Mouse (Mus musculus): Measurements from ENCODE around the gene Abhd12b. TPM values are rescaled to one million over a fixed set of nuclear protein-coding genes. Genes with fewer than 3 reads are reported as not detected.
"Not testable (repeated sequence)": the region's sequence is repeated elsewhere in the genome, so short reads cannot be mapped to it uniquely, and the experiment has no call there.

Abhd12b gene
- polyA plus RNA-seq, 1 experiment from 2014 or later: 0.12 TPM

DNA sequence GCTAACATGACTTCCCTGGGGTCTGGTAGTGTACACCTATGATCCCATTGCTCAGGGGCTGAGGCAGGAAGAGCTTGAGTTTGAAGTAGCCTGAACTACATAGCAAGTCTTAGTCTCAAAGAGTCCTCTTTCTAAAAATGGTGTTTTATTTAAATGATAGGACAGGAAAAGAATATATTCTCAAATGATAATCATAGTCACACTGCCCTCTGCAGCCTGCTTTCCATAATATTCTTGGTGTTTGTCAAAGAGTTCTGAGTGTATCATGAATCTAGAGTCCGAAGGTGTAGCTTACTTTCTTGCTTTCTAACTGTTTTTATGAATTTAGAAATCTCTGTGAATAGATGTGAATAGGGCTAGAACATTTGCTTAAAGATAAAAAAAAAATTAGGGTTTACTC is 16.0 kb downstream of the Abhd12b start:
- Histone ChIP-seq H3K36me3 (no peaks in the 10 kb centered on the region), H3K9me3 (no peaks in the 10 kb centered on the region), H3K4me2 (no peak overlapping the region), H3K27me3 (no peaks in the 10 kb centered on the region), H3K4me3 (no peak overlapping the region), H3K9ac (no peak overlapping the region), H3K4me1 (replicated peaks) (no peaks in the 10 kb centered on the region), H3K27ac (no peak overlapping the region)
- no peak for ATAC-seq (ENCODE audit: low FRiP score)
- 90% methylated on average over 1 of the region's 1 CpGs for WGBS

DNA sequence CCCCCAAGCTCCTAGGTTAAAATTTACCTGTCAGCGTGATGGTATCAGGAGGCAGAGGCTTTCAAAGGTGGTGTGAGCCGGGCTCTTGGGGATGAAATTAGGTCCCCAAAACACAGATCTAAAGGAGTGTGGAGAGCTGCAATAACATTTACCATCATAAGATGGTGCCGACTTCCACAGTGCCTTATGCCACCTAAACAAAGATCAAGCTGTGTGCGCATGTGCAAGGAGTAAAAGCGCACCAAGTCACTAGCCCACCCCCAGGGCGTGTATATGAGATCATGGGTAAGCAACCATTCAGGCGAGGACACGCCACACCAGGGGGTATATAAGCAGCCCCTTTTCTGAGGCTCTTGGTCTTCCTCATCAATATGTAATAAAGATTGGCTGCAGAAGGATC is 29.6 kb downstream of the Abhd12b start:
- Histone ChIP-seq H3K4me3 (peak overlapping the region; percentile 33), H3K27ac (peak overlapping the region; percentile 74)

DNA sequence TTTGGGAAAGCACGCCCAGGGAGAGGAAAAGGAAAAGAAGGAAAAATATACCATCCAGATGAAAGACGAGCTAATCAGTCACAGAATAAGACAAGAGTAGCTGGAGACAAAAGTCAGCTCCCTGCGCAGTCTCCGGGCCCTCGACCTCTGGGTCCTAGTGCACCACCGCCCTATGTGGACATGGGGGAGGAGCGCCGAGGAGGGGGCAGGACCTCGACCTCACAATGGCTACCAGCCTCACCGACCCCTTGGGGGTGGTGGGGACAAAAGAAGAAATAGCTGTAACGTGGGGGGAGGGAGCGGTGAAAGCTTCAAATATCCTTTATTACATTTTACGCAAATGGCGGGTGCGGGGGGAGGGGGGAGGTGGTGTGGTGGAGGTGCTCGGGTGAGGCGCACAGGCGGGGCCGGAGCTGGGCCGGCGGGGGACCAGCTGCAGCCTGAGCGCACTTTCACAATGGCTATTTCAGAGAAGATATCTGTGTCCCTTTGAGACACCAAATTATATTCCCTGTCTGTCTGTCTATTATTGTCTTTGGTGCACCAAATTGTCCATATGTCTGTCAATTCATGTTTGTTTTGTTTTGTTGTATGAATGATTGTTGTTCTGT is 30.3 kb downstream of the Abhd12b start:
- peak overlapping the region; percentile 34; the same call in 1 of the 2 replicates for H3K4me2 ChIP-seq
- H3K36me3 ChIP-seq: no peaks in the 10 kb centered on the region
- H3K27ac ChIP-seq: peak overlapping the region; percentile 74
- no peak overlapping the region; the same call in 1 of the 2 replicates for H3K9ac ChIP-seq
- H3K9me3 ChIP-seq: no peaks in the 10 kb centered on the region
- WGBS: 63% methylated on average over 22 of the region's 22 CpGs
- no peaks in the 10 kb centered on the region for H3K27me3 ChIP-seq
- peak overlapping the region; percentile 33 for H3K4me3 ChIP-seq
- peak; percentile 77 for ATAC-seq (ENCODE audit: low FRiP score)
- H3K4me1 ChIP-seq (replicated peaks): no peaks in the 10 kb centered on the region

More for the DNA sequence above, 29.6 kb downstream of the Abhd12b start:
- 90% methylated on average over 8 of the region's 8 CpGs for WGBS
- H3K9me3 ChIP-seq; H3K36me3 ChIP-seq; H3K9ac ChIP-seq; H3K27me3 ChIP-seq; H3K4me1 ChIP-seq (replicated peaks): not testable (repeated sequence)
- ATAC-seq (ENCODE audit: low FRiP score): 0 out of 2 replicates have a peak, but pooled peaks have one; percentile 13
- H3K4me2 ChIP-seq: 0 out of 2 replicates have a peak overlapping the region, but pooled peaks have one; percentile 34

DNA sequence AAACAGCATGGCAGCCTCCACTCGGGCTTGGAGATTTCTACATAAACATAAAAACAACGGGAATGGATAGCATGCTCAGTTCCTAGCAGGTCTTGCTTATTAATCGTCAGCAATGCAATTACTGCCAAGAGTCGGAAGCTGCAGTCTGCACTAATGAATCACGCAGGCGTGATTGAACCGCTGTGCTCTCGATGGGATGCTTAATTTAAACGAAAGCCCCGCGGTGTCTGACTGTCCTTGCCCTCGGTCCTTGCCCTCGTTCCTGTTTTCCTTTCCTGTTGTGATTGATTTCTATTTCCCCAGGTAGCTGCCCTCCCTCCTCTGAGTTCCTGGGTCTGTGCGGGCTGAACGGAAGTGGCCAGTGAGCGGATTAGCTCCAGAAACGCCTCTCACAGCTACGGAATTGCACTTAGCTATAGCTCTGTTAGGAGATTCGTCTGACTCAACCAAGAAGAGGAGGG is 38.4 kb downstream of the Abhd12b start:
- peak overlapping the region; percentile 58 for H3K9ac ChIP-seq
- peak; percentile 79 for ATAC-seq (ENCODE audit: low FRiP score)

DNA sequence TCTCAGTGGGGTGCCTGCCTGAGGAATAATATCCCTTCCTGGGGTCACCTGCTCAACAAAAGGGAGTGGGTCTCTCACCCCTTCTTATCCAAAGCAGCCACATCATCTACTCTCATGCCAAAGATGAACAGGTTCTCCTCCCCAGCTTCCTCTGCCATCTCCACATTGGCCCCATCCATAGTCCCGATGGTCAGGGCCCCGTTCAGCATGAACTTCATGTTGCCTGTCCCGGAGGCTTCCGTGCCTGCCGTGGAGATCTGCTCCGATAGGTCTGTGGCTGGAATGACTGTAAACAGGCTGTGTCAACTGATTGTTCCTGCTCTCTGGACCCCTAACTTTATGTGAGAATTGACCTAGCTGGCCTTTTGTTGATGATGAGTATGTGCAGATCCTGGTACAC is 41.5 kb downstream of the Abhd12b start:
- peaks cover 8% of the 10 kb centered on the region for H3K4me1 ChIP-seq (replicated peaks)
- no peaks in the 10 kb centered on the region for H3K27me3 ChIP-seq
- H3K9me3 ChIP-seq: no peaks in the 10 kb centered on the region
- H3K4me3 ChIP-seq: no peak overlapping the region
- H3K36me3 ChIP-seq: no peaks in the 10 kb centered on the region
- no peak for ATAC-seq (ENCODE audit: low FRiP score)
- H3K9ac ChIP-seq: no peak overlapping the region
- H3K4me2 ChIP-seq: no peak overlapping the region
- 97% methylated on average over 6 of the region's 6 CpGs for WGBS
- no peak overlapping the region for H3K27ac ChIP-seq

More for the DNA sequence above, 38.4 kb downstream of the Abhd12b start:
- peak overlapping the region; percentile 33 for H3K4me3 ChIP-seq
- peaks cover 8% of the 10 kb centered on the region for H3K4me1 ChIP-seq (replicated peaks)
- no peaks in the 10 kb centered on the region for H3K9me3 ChIP-seq
- H3K27ac ChIP-seq: peak overlapping the region; percentile 55; the same call in 1 of the 2 replicates
- no peaks in the 10 kb centered on the region for H3K36me3 ChIP-seq
- no peaks in the 10 kb centered on the region for H3K27me3 ChIP-seq
- WGBS: 18% methylated on average over 19 of the region's 19 CpGs
- peak overlapping the region; percentile 51 for H3K4me2 ChIP-seq

DNA sequence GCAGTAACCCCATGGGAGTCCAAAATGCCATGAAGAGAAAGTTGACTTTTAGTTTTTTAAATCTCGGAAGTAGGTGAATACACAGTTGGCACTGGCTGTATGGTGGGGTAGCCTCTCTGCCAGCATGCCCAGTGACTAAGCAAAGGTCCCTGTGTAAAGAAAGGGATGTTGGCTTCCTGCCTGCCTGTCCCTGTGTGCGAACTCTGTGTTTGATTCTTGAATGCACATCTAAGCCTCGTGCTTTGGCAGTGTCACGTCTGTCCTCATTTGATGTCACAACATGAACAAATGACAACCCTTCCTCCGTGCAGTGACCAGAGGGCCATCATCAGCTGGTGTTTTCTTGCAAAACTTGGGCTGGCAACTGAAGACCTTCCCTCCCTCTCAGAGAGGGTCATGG is 42.4 kb downstream of the Abhd12b start:
- Histone ChIP-seq H3K27ac (no peak overlapping the region), H3K27me3 (no peaks in the 10 kb centered on the region), H3K9ac (no peak overlapping the region), H3K9me3 (no peaks in the 10 kb centered on the region), H3K36me3 (no peaks in the 10 kb centered on the region), H3K4me3 (no peak overlapping the region), H3K4me2 (no peak overlapping the region), H3K4me1 (replicated peaks) (peaks cover 8% of the 10 kb centered on the region)
- 87% methylated on average over 5 of the region's 5 CpGs for WGBS
- no peak for ATAC-seq (ENCODE audit: low FRiP score)

DNA sequence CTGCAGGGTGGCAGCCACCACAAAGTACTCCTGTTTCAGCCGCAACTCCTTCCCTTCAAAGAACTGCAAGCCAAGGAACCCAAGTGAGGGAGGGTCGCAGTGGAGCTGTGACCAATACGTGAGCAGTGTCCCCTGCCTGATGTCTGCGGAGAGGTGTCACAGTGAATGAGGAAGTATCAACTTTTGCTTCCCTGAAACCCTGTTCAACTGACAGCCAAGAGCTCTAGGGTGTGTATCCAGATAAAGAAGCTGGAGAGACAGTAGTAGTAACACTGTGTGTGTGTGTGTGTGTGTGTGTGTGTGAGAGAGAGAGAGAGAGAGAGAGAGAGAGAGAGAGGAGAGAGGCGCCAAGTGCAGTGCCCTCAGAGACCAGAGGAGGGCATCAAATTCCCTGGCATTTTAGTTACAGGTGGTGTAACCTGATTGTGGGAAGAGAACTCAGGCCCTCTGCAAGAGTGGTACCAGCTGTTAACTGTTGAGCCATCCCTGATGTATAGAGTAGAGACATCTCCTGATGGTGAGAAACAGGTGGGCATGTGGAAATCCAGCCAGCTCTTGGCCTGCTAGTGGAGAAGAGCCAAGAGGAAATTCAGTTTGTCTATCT is 48.1 kb downstream of the Abhd12b start:
- Histone ChIP-seq H3K27me3 (no peaks in the 10 kb centered on the region), H3K4me1 (replicated peaks) (no peaks in the 10 kb centered on the region), H3K9ac (no peak overlapping the region), H3K36me3 (no peaks in the 10 kb centered on the region), H3K4me2 (no peak overlapping the region), H3K4me3 (no peak overlapping the region), H3K27ac (no peak overlapping the region), H3K9me3 (no peaks in the 10 kb centered on the region)
- 70% methylated on average over 5 of the region's 5 CpGs for WGBS
- no peak for ATAC-seq (ENCODE audit: low FRiP score)

DNA sequence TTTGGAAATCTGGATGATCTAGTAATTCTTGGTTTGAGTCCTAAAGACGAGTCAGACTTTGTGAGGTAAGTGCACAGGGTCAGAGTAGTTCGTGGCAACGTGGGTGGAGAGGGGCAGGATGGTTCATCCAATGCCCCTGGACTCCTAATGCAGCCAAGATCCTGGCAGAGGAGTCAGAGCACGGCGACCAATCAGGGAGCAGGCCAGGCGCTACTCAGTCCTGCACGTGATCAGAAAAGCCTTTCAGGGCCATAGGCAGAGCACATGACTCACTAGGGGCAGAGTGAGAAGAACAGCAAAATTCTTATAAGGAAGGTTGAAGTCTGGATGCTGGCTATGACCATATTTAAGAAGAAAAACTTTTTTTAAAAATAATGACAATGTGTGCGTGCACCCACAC is 50.5 kb downstream of the Abhd12b start:
- Histone ChIP-seq H3K36me3 (no peaks in the 10 kb centered on the region), H3K9ac (no peak overlapping the region), H3K4me2 (no peak overlapping the region), H3K27ac (no peak overlapping the region), H3K9me3 (no peaks in the 10 kb centered on the region), H3K4me3 (no peak overlapping the region), H3K27me3 (no peaks in the 10 kb centered on the region), H3K4me1 (replicated peaks) (no peaks in the 10 kb centered on the region)
- no peak for ATAC-seq (ENCODE audit: low FRiP score)
- 80% methylated on average over 8 of the region's 8 CpGs for WGBS

DNA sequence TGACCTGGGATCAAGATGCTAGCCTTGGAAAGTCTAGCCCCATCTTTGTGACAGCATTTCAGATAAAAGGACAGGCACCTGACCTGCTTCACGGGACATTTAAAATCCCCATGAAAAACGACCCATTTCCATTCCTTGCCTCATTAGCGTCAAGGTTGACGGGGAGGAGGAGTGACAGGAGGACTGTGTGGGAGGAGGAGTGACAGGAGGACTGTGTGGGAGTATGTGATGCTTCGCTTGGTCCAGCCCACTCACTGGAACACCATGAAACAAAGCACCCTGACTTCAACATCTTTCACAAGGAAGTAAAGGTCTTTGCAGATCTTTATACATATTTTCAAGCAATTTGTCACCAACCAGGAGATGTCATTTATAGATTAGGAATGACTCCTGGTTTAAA is 54.3 kb downstream of the Abhd12b start:
- Histone ChIP-seq H3K9me3 (no peaks in the 10 kb centered on the region), H3K9ac (no peak overlapping the region), H3K36me3 (no peaks in the 10 kb centered on the region), H3K4me1 (replicated peaks) (no peaks in the 10 kb centered on the region), H3K27ac (no peak overlapping the region), H3K4me2 (no peak overlapping the region), H3K4me3 (no peak overlapping the region), H3K27me3 (no peaks in the 10 kb centered on the region)
- 58% methylated on average over 5 of the region's 5 CpGs for WGBS
- ATAC-seq (ENCODE audit: low FRiP score): no peak

DNA sequence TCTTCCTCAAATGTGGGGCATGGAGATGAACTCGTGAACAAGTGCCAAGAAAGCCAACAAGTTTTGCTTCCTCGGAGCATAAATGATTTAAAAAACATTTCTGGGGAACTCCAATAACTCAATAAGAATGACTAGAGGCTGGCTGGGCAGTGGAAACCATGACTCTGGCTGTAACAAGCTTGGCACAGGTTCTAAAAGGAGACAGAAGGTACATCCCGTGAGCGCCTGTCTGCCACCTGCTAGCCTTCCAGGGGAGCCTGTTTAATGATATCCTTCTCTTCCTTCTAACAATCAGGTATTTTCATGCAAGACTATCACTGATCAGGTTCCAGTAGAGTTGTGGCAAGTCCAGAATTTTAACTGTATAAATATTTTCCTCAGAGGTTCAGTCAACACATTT is 58.6 kb downstream of the Abhd12b start:
- peaks cover 8% of the 10 kb centered on the region for H3K4me1 ChIP-seq (replicated peaks)
- no peak for ATAC-seq (ENCODE audit: low FRiP score)
- no peak overlapping the region for H3K27ac ChIP-seq
- H3K27me3 ChIP-seq: no peaks in the 10 kb centered on the region
- H3K4me3 ChIP-seq: no peak overlapping the region
- no peaks in the 10 kb centered on the region for H3K9me3 ChIP-seq
- H3K36me3 ChIP-seq: no peaks in the 10 kb centered on the region
- WGBS: 73% methylated on average over 4 of the region's 4 CpGs
- H3K9ac ChIP-seq: no peak overlapping the region
- no peak overlapping the region for H3K4me2 ChIP-seq

DNA sequence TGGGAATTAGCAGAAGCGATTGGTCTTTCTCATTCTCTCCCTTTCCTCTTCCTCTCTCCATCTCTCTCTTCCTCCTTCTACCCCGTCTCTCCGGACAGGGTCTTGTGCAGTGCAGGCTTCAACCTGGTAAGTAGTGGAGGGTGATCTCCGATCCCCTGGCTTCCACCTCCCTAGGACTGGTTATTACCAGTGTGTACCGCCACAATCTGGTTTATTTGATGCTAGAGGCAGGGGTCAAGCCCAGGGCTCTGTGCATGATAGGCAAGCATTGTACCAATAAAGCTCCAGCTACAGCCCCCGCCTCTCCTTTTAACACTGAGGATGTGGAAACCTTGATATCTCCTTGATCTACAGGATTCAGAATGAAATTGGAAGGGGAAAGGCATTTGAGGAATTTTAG is 59.7 kb downstream of the Abhd12b start:
- WGBS: 90% methylated on average over 6 of the region's 6 CpGs
- Histone ChIP-seq H3K4me2 (no peak overlapping the region), H3K4me3 (no peak overlapping the region), H3K36me3 (no peaks in the 10 kb centered on the region), H3K27ac (no peak overlapping the region), H3K27me3 (no peaks in the 10 kb centered on the region), H3K4me1 (replicated peaks) (peaks cover 8% of the 10 kb centered on the region), H3K9ac (no peak overlapping the region), H3K9me3 (no peaks in the 10 kb centered on the region)
- no peak for ATAC-seq (ENCODE audit: low FRiP score)

DNA sequence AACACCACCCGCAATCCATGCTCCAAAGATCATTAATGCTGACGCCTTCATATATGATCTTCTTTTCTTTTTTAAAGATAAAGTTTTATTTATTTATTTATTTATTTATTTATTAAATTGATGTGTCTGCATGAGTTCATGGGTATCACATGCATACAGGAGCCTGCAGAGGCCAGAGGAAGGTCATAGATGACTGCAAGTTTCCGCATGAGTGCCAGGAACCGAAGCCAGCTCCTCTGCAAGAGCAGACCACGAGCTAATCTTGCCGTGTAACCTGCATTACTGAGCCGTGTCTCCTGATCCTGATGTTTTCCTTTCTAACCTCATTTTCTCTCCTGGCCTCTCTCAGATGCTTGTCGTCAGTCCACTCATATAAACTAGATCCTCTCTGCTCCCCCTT is 60.3 kb downstream of the Abhd12b start:
- Histone ChIP-seq H3K9me3 (no peaks in the 10 kb centered on the region), H3K4me3 (no peak overlapping the region), H3K36me3 (no peaks in the 10 kb centered on the region), H3K4me1 (replicated peaks) (peaks cover 8% of the 10 kb centered on the region), H3K4me2 (no peak overlapping the region), H3K27ac (no peak overlapping the region), H3K27me3 (no peaks in the 10 kb centered on the region), H3K9ac (no peak overlapping the region)
- no peak for ATAC-seq (ENCODE audit: low FRiP score)
- 92% methylated on average over 8 of the region's 8 CpGs for WGBS

DNA sequence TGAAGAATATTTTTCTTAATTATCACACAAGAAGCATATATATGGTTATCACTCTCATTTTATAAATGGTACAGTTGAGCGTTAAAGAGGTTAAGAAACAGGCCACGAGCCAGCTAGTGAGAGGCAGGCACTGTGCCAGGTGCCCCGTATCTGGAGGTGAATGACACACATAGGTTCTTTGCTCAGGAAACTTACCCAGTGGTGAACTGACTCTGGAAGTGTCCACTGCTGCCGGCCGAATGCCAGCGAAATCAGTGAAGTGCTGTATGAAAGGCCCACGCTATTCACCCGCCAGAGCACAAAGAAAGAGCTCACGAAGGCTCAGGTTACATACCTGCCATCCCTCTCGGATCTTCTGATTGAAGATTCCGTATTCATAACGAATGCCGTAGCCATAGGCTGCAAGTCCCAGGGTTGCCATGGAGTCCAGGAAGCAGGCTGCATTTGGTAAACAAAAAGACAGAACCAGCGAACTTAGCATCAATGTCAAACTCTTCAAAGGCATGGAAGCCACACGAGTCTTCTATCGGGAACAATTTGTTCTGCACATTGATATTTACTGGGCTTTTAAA is 62.4 kb downstream of the Abhd12b start:
- no peak for ATAC-seq (ENCODE audit: low FRiP score)
- 44% methylated on average over 16 of the region's 16 CpGs for WGBS

More for the DNA sequence above, 62.4 kb downstream of the Abhd12b start:
- Histone ChIP-seq H3K27me3 (no peaks in the 10 kb centered on the region), H3K9me3 (no peaks in the 10 kb centered on the region), H3K4me1 (replicated peaks) (peaks cover 8% of the 10 kb centered on the region), H3K4me2 (no peak overlapping the region), H3K36me3 (no peaks in the 10 kb centered on the region), H3K27ac (no peak overlapping the region), H3K4me3 (no peak overlapping the region), H3K9ac (no peak overlapping the region)
